Comparison of ENCODE assay signal across 14 mouse cellular contexts in genomic region chr10:8928775-8929647, GRCm38 (mm10). TPM values are rescaled to one million over a fixed set of nuclear protein-coding genes. Genes with fewer than 3 reads are reported as not detected.
DNase-seq lines count a peak whose midpoint lies in the region; ATAC-seq and TF ChIP-seq lines count a peak whose summit lies in the region.
"Had no signal": no experiment of that assay in that cellular context is flagged by ENCODE, and none has a peak within 500 bp of the region (broad histone marks: within the 10 kb centered on the region; RNA-seq: fewer than 3 reads in every experiment).

No protein-coding gene starts in this region.

- H3K36me3 ChIP-seq in forebrain, embryonic 14.5 days (ENCODE audit: control insufficient read depth, insufficient read depth, low read length) = no peaks in the 10 kb centered on the region
- H3K36me3 ChIP-seq in lung, postnatal 0 days (ENCODE audit: insufficient read depth, low read length) = no peaks in the 10 kb centered on the region
- H3K36me3 ChIP-seq: midbrain, embryonic 12.5 days; stomach, embryonic 15.5 days had no signal

- peak in 1 of 2 experiments; percentile 16 for DNase-seq in layer of hippocampus, adult 2 months (ENCODE audit: low spot score in 2 of 2)
- no peak for DNase-seq in layer of hippocampus, postnatal 25 days (ENCODE audit: extremely low spot score in 1 of 2, low spot score in 1 of 2)
- DNase-seq in R1 (ENCODE audit: low read depth, low spot score) = peak; percentile 14
- peak; percentile 88 for DNase-seq in forebrain, embryonic 14.5 days (ENCODE audit: low spot score)
- DNase-seq in lung, postnatal 0 days (ENCODE audit: low spot score) = peak; percentile 75
- no peak for DNase-seq in heart, adult 8-10 months (ENCODE audit: low spot score)
- DNase-seq in kidney, adult 18-20 months = no peak
- DNase-seq: cerebellum, postnatal 36 days; heart, postnatal 36 days had no signal

- 30% methylated on average over 10 of the region's 10 CpGs for WGBS in forebrain, embryonic 14.5 days
- 48% methylated on average over 10 of the region's 10 CpGs for WGBS in lung, postnatal 0 days

- no peak overlapping the region for H3K9ac ChIP-seq in forebrain, embryonic 14.5 days (ENCODE audit: low read length)
- no peak overlapping the region for H3K9ac ChIP-seq in lung, postnatal 0 days (replicated peaks; ENCODE audit: low read depth)
- H3K9ac ChIP-seq: midbrain, embryonic 12.5 days; stomach, embryonic 15.5 days had no signal

- H3K4me2 ChIP-seq in forebrain, embryonic 14.5 days (ENCODE audit: low read length) = no peak overlapping the region
- peak overlapping the region; percentile 15; the same call in 1 of the 2 replicates for H3K4me2 ChIP-seq in lung, postnatal 0 days (replicated peaks; ENCODE audit: low read depth, low read length)
- H3K4me2 ChIP-seq: midbrain, embryonic 12.5 days; stomach, embryonic 15.5 days had no signal

- H3K9me3 ChIP-seq in forebrain, embryonic 14.5 days (replicated peaks; ENCODE audit: control insufficient read depth, low read length) = no peaks in the 10 kb centered on the region
- no peaks in the 10 kb centered on the region for H3K9me3 ChIP-seq in lung, postnatal 0 days (ENCODE audit: low read length)
- H3K9me3 ChIP-seq: midbrain, embryonic 12.5 days; stomach, embryonic 15.5 days had no signal

- TF ChIP-seq EP300 in lung, postnatal 0 days (IDR thresholded peaks at IDR 0.05) = peak; percentile 51; the same call in 1 of the 2 replicates

- no peak for TF ChIP-seq CTCF in layer of hippocampus, adult 2 months (conservative IDR thresholded peaks at IDR 0.05)
- TF ChIP-seq CTCF in lung, postnatal 0 days (IDR thresholded peaks at IDR 0.05) = no peak

- H3K4me3 ChIP-seq in layer of hippocampus, adult 2 months = no peak overlapping the region
- no peak overlapping the region for H3K4me3 ChIP-seq in forebrain, embryonic 14.5 days (ENCODE audit: low read depth, low read length)
- H3K4me3 ChIP-seq in lung, postnatal 0 days (ENCODE audit: low read depth, low read length) = no peak overlapping the region
- H3K4me3 ChIP-seq: erythroblast, embryonic 14.5 days; midbrain, embryonic 12.5 days; stomach, embryonic 15.5 days had no signal

- H3K4me1 ChIP-seq in forebrain, embryonic 14.5 days (ENCODE audit: control insufficient read depth, insufficient read depth, low read length) = no peaks in the 10 kb centered on the region
- no peaks in the 10 kb centered on the region for H3K4me1 ChIP-seq in lung, postnatal 0 days (ENCODE audit: insufficient read depth, low read depth, low read length)
- H3K4me1 ChIP-seq: stomach, embryonic 15.5 days had no signal

- ATAC-seq in forebrain, embryonic 14.5 days = peak; percentile 80
- ATAC-seq in lung, postnatal 0 days = peak; percentile 88
- no peak for ATAC-seq in CD4-positive, CD25-positive, alpha-beta regulatory T cell, adult 4 months

- peak overlapping the region; percentile 36 for H3K27ac ChIP-seq in layer of hippocampus, adult 2 months
- H3K27ac ChIP-seq in forebrain, embryonic 14.5 days (ENCODE audit: low read depth, low read length) = no peak overlapping the region; the same call in 1 of the 2 replicates
- H3K27ac ChIP-seq in lung, postnatal 0 days (ENCODE audit: low read length) = peak overlapping the region; percentile 10; the same call in 1 of the 2 replicates
- H3K27ac ChIP-seq: kidney, postnatal 0 days; midbrain, embryonic 12.5 days; stomach, embryonic 15.5 days had no signal

- H3K27me3 ChIP-seq in forebrain, embryonic 14.5 days (replicated peaks; ENCODE audit: control insufficient read depth, insufficient read depth, low read length) = no peaks in the 10 kb centered on the region
- H3K27me3 ChIP-seq in lung, postnatal 0 days (replicated peaks; ENCODE audit: insufficient read depth, low read length) = no peaks in the 10 kb centered on the region
- H3K27me3 ChIP-seq: midbrain, embryonic 12.5 days; stomach, embryonic 15.5 days had no signal

RNA-seq across cellular contexts. Expression of gene Sash1, which starts 43.1 kb away (rescaled TPM):
- total RNA-seq in layer of hippocampus, adult 2 months (2021) = 10 to 100 TPM; 75.7 to 86.0 TPM
- 10 to 100 TPM; 76.8 to 79.4 TPM for total RNA-seq in layer of hippocampus, postnatal 25 days (2021)
- polyA plus RNA-seq in forebrain, embryonic 14.5 days (2014; fragmentation: Nextera tagmentation; extraction: Ambion mirVana) = 1.9 and 2.2 TPM in 2 replicates
- polyA plus RNA-seq in lung, postnatal 0 days (2015; fragmentation: Nextera tagmentation; extraction: Ambion mirVana) = 10.1 and 13.5 TPM in 2 replicates
- not detected for polyA plus RNA-seq in CD4-positive, CD25-positive, alpha-beta regulatory T cell, adult 4 months (2017; shearing (Covaris generic))
- total RNA-seq in heart, adult 8-10 months (2022) = 10 to 100 TPM; 22.3 to 26.1 (median 24.0) TPM

Comparison
In these comparisons a context has a peak if more than half of its experiments do, and no peak if none do; other contexts are left out.
1. DNase-seq: peak in R1 (single experiment), forebrain, embryonic 14.5 days (single experiment) and lung, postnatal 0 days (single experiment); none in layer of hippocampus, postnatal 25 days (0 of 2), heart, adult 8-10 months (single experiment) and kidney, adult 18-20 months (single experiment).